Mouse (Mus musculus) limb, embryonic 13.5 days (tissue): ENCODE measurements at regions not wholly inside any gene's neighbourhood (a gene's known extent, or its start where the extent isn't known, plus 50 kb on each side); places are given as distances from the start of the nearest gene placed in this dataset.

ENCODE experiments used
- ATAC-seq: fragments of 200-750 bp; cut with Nextera tagmentation; 2 replicates; pipeline ENCODE4 v1.8.0; 2017; ENCODE audit warnings: low read depth, moderate number of reproducible peaks, moderate TSS enrichment; ENCODE audit not compliant: low FRiP score
- H3K27ac ChIP-seq: fragments of 300-500 bp; sonication (generic); 2 replicates; pipeline ENCODE4 v1.5.1; 2015; ENCODE audit warnings: inconsistent platforms, mild to moderate bottlenecking, moderate library complexity
- H3K27me3 ChIP-seq: fragments of 300-500 bp; sonication (generic); 2 replicates; pipeline ENCODE4 v1.6.1; 2015; ENCODE audit warnings: mild to moderate bottlenecking, inconsistent platforms
- H3K36me3 ChIP-seq: fragments of 300-500 bp; sonication (generic); 2 replicates; pipeline ENCODE4 v1.6.1; 2015; ENCODE audit warnings: inconsistent platforms, mild to moderate bottlenecking, moderate library complexity
- H3K4me1 ChIP-seq: fragments of 300-500 bp; sonication (generic); 2 replicates; pipeline ENCODE4 v1.6.1; 2015; ENCODE audit warnings: inconsistent platforms
- H3K4me2 ChIP-seq: fragments of 300-500 bp; sonication (generic); replicated peaks from 2 replicates; pipeline ENCODE4 v1.6.1; 2015; ENCODE audit warnings: inconsistent platforms, mild to moderate bottlenecking, moderate library complexity
- H3K4me3 ChIP-seq: fragments of 300-500 bp; sonication (generic); 2 replicates; pipeline ENCODE4 v1.5.1; 2015; ENCODE audit warnings: moderate library complexity, mild to moderate bottlenecking, inconsistent platforms
- H3K9ac ChIP-seq: fragments of 300-500 bp; sonication (generic); 2 replicates; pipeline ENCODE4 v1.6.1; 2015; ENCODE audit warnings: mild to moderate bottlenecking, inconsistent platforms
- H3K9me3 ChIP-seq: fragments of 300-500 bp; sonication (generic); 2 replicates; pipeline ENCODE4 v1.6.1; 2016; ENCODE audit warnings: inconsistent platforms
- WGBS: fragments of 180-500 bp; shearing (Covaris S2); methylation state at CpG from one replicate; pipeline ENCODE4 v1.1.7; 2015; 5-methylcytosine and 5-hydroxymethylcytosine counted together

DNA sequence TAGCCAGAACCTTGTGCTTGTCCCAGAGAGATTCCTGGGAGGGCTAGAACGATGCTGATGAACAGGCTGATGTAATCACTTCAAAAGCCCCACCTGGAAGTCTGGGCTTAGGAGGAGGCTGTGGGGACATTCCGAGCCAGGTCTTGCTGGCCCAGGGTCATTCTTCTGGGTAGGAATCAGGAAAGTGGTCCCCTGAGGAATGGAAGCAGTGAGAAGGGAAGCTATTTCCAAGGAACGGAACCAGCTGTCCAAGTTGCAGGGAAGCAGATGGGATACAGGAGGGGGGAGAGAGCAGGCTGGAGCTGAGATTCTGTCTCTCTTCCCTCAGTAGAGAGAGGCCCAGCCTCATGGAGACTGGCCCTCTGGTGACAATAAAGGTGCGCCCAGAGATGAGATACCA lies 243.9 kb downstream of the Tcf7l2 start:
- Histone ChIP-seq H3K4me1 (peaks cover 13% of the 10 kb centered on the region), H3K9me3 (0 out of 2 replicates have a peak, but pooled peaks cover 3% of the 10 kb centered on the region), H3K27me3 (0 out of 2 replicates have a peak, but pooled peaks cover 3% of the 10 kb centered on the region), H3K36me3 (no peaks in the 10 kb centered on the region), H3K9ac (no peak overlapping the region), H3K27ac (peak overlapping the region; percentile 28; the same call in 1 of the 2 replicates), H3K4me2 (no peak overlapping the region), H3K4me3 (no peak overlapping the region)
- 35% methylated on average over 4 of the region's 4 CpGs for WGBS
- ATAC-seq = peak; percentile 76

DNA sequence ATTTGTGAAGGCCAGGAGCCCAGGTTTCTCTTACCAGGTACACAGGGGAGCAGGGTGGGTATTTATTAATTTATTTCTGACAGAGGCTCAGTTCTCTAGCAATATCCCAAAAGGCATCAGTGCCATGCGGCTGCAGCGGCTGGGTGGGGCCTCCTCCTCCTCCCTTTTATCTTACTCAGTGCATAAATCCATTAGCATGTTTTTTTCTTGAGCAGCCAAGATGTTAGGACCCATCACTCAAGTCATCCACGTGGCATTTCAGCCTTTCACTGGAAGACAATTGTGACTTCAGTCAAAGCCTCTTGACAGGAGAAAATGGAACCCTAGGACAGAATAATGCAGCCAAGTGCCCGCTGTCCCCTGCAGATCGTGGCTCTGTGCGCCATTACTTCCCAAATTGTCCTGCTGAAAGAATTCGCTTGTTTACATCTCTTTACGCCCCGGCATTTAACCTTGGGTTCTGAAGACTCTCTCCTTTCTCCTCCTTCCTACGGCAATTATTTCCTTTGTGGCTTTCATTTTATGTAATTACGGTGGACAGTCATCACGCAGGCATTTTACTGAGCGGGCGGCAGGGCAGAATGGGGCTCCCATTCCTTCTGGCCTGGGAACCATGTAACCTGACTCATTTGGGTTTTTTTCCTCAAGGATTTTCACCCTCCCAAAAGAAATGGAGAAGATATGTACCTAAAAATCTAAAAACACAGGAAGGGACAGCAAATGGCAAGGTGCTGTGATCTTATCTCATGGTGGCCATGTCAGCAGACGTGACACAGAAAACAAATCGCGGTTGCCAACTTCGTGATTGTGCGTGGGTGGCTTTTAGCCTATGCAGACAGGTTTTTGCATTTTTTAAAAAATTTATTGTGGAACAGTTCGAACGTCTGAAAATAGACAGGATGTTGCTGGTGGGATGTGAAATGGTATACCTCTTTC lies 250.4 kb downstream of the Tcf7l2 start:
- Histone ChIP-seq H3K36me3 (no peaks in the 10 kb centered on the region), H3K4me3 (no peak overlapping the region), H3K9ac (no peak overlapping the region), H3K4me2 (no peak overlapping the region), H3K9me3 (no peaks in the 10 kb centered on the region), H3K27me3 (0 out of 2 replicates have a peak, but pooled peaks cover 5% of the 10 kb centered on the region), H3K27ac (peak overlapping the region; percentile 6; the same call in 1 of the 2 replicates), H3K4me1 (peaks cover 14% of the 10 kb centered on the region)
- no peak for ATAC-seq
- 67% methylated on average over 21 of the region's 21 CpGs for WGBS

DNA sequence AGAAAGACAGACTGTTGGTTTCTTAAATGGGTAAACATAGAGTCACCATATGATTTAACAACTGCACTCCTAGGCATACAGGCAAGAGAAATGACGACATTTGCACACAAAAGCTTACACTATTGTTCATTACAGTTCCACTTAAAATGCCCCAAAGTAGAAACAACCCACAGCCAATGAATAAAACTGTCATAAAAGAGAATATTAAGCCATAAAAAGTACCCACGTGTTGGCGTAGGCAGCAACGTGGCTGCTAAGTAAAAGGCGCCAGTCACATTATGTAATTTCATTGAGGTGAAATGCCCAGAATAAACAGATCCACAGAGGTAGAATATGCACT lies 251.1 kb downstream of the Tcf7l2 start:
- Histone ChIP-seq H3K27me3 (0 out of 2 replicates have a peak, but pooled peaks cover 5% of the 10 kb centered on the region), H3K4me1 (peaks cover 14% of the 10 kb centered on the region), H3K4me3 (no peak overlapping the region), H3K27ac (no peak overlapping the region), H3K36me3 (no peaks in the 10 kb centered on the region), H3K9ac (no peak overlapping the region), H3K9me3 (no peaks in the 10 kb centered on the region), H3K4me2 (no peak overlapping the region)
- ATAC-seq = no peak
- WGBS = 47% methylated on average over 5 of the region's 5 CpGs

GRCm38 (mm10) chr19:55995721-55996120 lies 254.1 kb downstream of the Tcf7l2 start:
- H3K4me1 ChIP-seq = peaks cover 34% of the 10 kb centered on the region
- no peak overlapping the region for H3K9ac ChIP-seq
- ATAC-seq = no peak
- H3K4me2 ChIP-seq = no peak overlapping the region
- no peaks in the 10 kb centered on the region for H3K9me3 ChIP-seq
- 0 out of 2 replicates have a peak, but pooled peaks cover 2% of the 10 kb centered on the region for H3K27me3 ChIP-seq
- no peaks in the 10 kb centered on the region for H3K36me3 ChIP-seq
- WGBS = 72% methylated on average over 2 of the region's 2 CpGs
- H3K4me3 ChIP-seq = no peak overlapping the region
- H3K27ac ChIP-seq = no peak overlapping the region

- Histone ChIP-seq H3K4me3 (no peak overlapping the region), H3K4me1 (peaks cover 20% of the 10 kb centered on the region; the same call in 1 of the 2 replicates), H3K36me3 (no peaks in the 10 kb centered on the region), H3K4me2 (no peak overlapping the region), H3K9ac (no peak overlapping the region), H3K9me3 (no peaks in the 10 kb centered on the region), H3K27ac (no peak overlapping the region), H3K27me3 (0 out of 2 replicates have a peak, but pooled peaks cover 2% of the 10 kb centered on the region)
- WGBS = 59% methylated on average over 15 of the region's 15 CpGs
- ATAC-seq = no peak
Measured at GRCm38 (mm10) chr19:55998454-55999180, 257.0 kb downstream of the Tcf7l2 start.

GRCm38 (mm10) chr19:55999409-55999808 lies 257.8 kb downstream of the Tcf7l2 start:
- H3K27ac ChIP-seq = no peak overlapping the region
- peaks cover 20% of the 10 kb centered on the region; the same call in 1 of the 2 replicates for H3K4me1 ChIP-seq
- no peak overlapping the region for H3K4me3 ChIP-seq
- WGBS = 63% methylated on average over 3 of the region's 3 CpGs
- 0 out of 2 replicates have a peak, but pooled peaks cover 2% of the 10 kb centered on the region for H3K27me3 ChIP-seq
- ATAC-seq = no peak
- H3K36me3 ChIP-seq = no peaks in the 10 kb centered on the region
- H3K9me3 ChIP-seq = no peaks in the 10 kb centered on the region
- H3K9ac ChIP-seq = no peak overlapping the region
- H3K4me2 ChIP-seq = no peak overlapping the region

DNA sequence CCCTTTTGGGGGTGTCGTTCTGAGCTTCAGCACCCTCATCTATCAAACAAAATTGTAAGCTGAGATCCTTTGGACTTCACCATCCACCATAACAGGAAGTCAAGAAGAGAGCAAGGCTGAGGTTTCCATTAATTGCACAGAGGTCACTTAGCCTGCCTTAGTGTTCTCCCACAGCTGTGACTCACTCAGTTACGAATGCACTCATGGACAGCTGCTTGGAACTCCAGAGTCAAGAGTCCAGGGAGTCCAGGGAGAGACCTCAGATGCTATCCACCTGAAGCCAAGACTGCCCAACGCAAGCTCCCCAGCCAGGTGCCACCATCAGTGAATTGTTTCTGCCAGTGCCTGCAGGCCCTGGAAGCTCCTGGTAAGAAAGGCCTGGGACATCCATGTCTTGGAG lies 259.8 kb downstream of the Tcf7l2 start:
- Histone ChIP-seq H3K27me3 (0 out of 2 replicates have a peak, but pooled peaks cover 2% of the 10 kb centered on the region), H3K4me1 (peaks cover 36% of the 10 kb centered on the region), H3K9ac (no peak overlapping the region), H3K4me2 (no peak overlapping the region), H3K4me3 (no peak overlapping the region), H3K27ac (no peak overlapping the region), H3K9me3 (no peaks in the 10 kb centered on the region), H3K36me3 (no peaks in the 10 kb centered on the region)
- ATAC-seq = no peak
- 93% methylated on average over 3 of the region's 3 CpGs for WGBS

DNA sequence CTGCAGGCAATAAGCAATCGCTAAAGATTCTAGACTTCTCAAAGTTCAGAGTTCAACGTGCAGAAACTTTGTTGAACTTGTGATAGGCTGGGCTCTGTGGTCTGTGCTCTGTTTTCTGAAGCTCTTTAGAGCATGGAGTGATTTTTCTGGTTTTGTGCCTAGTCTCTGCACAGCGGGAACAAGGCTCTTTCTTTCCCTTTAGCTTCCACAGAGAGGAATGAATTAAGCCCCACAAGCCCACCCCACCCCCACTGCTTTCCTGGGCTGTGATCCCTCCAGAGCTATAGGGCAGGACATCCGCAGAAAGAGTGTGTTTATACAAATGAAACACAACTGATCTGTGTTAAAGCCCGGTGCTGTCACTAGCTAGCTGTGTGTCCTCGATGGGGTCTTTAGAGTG lies 264.3 kb downstream of the Tcf7l2 start:
- no peak for ATAC-seq
- H3K4me2 ChIP-seq = no peak overlapping the region
- peaks cover 18% of the 10 kb centered on the region for H3K4me1 ChIP-seq
- 41% methylated on average over 6 of the region's 6 CpGs for WGBS
- no peaks in the 10 kb centered on the region for H3K9me3 ChIP-seq
- no peaks in the 10 kb centered on the region for H3K36me3 ChIP-seq
- no peak overlapping the region; the same call in 1 of the 2 replicates for H3K27ac ChIP-seq
- no peaks in the 10 kb centered on the region for H3K27me3 ChIP-seq
- no peak overlapping the region for H3K9ac ChIP-seq
- no peak overlapping the region for H3K4me3 ChIP-seq

DNA sequence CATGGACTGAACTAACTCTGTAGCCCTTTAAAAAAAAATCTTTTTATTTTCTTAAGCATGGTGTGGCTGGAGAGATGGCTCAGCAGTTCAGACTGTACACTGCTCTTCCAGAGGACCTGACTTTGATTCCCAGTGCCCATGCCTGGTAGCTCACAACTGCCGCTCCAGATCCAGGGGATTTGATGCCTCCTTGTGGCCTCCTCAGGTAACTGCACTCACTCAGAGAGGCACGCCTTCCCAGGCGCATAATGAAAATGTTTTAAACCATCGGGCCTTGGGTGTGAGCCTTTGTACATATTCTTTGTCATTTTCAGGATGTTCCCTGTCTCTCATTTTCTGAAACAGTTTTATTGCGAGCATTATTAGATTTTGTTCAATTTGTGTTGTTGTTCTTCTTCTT lies 265.8 kb downstream of the Tcf7l2 start:
- Histone ChIP-seq H3K27ac (no peak overlapping the region), H3K27me3 (0 out of 2 replicates have a peak, but pooled peaks cover 3% of the 10 kb centered on the region), H3K4me1 (peaks cover 18% of the 10 kb centered on the region), H3K36me3 (no peaks in the 10 kb centered on the region), H3K4me3 (no peak overlapping the region), H3K9ac (no peak overlapping the region), H3K9me3 (no peaks in the 10 kb centered on the region), H3K4me2 (no peak overlapping the region)
- ATAC-seq = no peak
- WGBS = 98% methylated on average over 5 of the region's 5 CpGs

DNA sequence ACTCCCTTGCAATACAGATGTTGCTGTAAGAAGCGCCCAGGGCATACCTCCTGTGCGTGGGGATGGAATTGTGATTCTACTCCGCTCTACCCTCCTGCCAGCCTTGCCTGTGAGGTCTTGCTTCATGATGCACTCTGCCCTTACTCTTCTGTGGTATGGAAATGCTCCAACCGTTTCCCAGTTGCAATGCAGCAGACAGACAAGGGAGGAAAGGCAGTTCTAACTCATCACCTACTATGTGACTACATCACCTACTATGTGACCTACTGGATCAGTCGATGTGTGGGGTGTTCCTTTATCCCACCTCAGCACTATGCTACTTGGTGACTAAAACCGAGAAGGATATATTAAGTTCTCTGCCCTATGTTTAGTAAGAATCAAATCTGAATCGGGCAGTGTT lies 269.1 kb downstream of the Tcf7l2 start:
- H3K9ac ChIP-seq = no peak overlapping the region
- H3K4me3 ChIP-seq = no peak overlapping the region
- WGBS = 93% methylated on average over 7 of the region's 7 CpGs
- no peaks in the 10 kb centered on the region for H3K36me3 ChIP-seq
- ATAC-seq = no peak
- no peak overlapping the region for H3K4me2 ChIP-seq
- no peak overlapping the region for H3K27ac ChIP-seq
- no peaks in the 10 kb centered on the region for H3K9me3 ChIP-seq
- 0 out of 2 replicates have a peak, but pooled peaks cover 3% of the 10 kb centered on the region for H3K27me3 ChIP-seq
- peaks cover 8% of the 10 kb centered on the region for H3K4me1 ChIP-seq

DNA sequence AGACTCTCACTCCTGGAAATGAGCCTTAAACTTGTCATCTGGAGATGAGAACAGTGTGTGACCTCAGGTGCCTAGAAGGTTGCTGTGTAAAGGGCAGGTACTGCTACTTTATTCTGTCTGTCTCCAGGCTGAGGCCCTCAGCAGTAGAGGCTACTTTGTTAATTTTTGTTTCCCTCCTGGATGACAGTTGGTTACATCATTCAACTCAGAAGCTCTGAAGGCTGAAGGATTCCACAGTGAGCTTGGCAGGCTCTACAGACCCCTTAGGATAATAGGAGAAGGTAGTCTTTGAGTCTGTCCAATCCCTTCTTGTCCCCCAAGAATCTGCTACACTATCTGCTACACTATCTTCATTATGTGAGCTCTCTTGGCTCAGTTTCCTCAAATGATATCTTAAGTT lies 269.7 kb downstream of the Tcf7l2 start:
- peaks cover 8% of the 10 kb centered on the region for H3K4me1 ChIP-seq
- ATAC-seq = no peak
- no peak overlapping the region for H3K27ac ChIP-seq
- H3K27me3 ChIP-seq = 0 out of 2 replicates have a peak, but pooled peaks cover 3% of the 10 kb centered on the region
- H3K36me3 ChIP-seq = no peaks in the 10 kb centered on the region
- no peak overlapping the region for H3K9ac ChIP-seq
- H3K4me3 ChIP-seq = no peak overlapping the region
- no peaks in the 10 kb centered on the region for H3K9me3 ChIP-seq
- H3K4me2 ChIP-seq = no peak overlapping the region
